Mouse (Mus musculus): Measurements from ENCODE around the gene Ier5l. TPM values are rescaled to one million over a fixed set of nuclear protein-coding genes. Genes with fewer than 3 reads are reported as not detected.
A peak's percentile ranks its signal among the peaks of the same experiment; 100 is the strongest.

The Ier5l gene
- total RNA-seq, 2 experiments from 2014 or later = 4.6 to 5.6 TPM

DNA sequence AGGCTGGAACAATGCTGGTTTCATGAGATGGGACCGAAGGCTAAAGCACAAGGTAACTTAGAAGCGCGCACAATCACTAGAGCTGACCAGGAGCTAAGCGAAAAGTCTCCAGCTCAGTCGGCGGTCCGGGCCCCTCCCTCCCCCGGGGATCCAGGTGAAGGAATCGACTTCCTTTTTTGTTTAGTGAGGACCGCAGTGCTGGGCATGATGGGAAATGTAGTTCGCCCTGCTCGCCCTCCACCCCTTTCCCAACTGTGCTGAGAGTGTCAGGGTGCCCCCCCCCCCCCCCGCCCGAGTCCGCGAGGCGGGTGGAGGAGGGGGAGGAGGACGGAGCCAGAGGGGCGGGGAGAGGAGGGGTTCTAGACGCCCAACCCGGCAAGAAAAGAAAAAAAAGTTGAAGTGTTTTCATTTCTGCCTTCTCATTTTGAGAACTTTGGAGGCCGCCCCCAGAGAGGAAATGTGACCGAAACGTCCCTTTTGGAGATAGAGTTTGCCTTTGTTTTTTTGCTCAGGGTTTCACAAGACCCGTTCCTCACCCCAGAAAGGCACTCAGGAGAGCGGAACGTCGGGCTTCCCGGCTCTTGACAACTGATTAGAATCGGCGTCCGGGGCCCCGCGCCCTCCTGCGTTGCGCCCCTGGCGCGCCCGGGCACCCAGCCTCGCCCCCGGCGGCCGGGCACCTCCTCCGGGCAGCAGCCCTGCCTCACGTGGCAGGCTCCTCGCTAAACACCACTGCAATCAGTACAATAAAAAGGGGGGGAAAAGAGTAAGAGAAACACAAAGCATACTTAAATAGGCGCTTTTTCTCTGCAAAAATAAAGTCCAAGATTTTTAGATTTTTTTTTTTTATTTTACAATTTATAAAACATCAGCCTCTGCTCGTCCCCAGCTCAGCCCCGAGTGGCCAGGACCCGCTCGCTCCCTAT, 2.0 kb downstream of the Ier5l start:
- peak; percentile 81 to 86 for DNase-seq
- intact Hi-C loops (cut with DNase I) = loop anchor here (2.0 to 5.0 kb wide), 4 partner anchors 119 to 323 kb away; no protein-coding TSS in a partner anchor

DNA sequence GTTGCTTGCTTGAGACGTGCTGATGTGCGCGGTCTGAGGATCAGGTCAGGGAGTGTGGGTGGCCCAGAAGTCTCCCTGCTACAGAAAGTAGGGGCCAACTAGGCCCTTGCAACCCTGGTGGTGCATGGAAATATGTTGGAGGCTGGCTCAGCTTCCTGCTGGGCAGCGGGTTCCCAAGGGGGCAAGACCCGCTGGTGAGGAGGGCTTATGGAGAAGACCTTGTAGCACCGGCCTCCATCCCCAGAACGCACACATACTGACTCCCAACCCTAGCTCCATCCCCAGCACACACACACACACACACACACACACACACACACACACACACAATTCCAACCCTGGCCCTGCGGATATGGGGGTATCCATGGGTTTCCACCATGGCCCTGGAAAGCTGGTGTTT, 3.0 kb downstream of the Ier5l start:
- peak in 1 of 2 experiments; percentile 41 for DNase-seq

DNA sequence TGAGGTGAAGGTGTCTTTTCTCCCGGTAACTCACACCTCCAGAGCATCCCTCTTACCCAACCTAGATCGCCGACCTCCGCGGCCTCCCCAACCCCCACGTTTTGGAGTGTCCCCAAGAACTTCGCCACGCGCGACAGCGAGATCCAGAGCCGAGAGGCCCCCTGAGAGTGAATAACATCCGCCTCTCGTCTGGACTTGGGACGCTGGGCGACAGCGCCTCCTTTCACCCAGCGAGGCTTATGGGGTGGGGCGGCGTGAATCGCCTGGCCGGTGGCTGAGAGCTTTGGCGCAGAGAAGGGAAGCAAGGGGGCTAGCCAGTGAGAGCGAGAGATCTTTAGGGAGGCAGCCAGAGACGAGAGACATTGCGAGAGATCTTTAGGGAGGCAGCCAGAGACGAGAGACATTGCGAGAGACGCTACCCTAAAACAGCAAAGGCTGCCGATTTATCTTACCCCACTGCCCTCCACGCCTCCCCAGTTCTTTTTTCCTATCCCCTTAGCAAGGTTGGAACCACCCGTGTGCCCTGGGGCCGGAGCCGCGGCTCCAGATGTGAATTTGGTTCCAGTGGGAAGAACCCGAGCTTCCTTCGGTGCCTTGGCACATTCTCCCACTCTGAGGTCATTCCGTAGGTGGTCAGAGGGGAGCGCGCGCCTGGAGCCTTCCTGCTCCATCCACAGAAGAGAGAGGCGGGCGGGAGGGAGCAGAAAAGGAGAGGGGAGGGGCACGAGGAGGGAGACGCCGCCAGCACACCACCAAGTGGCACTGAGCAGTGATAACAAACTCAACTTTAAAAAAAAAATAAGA, 3.7 kb downstream of the Ier5l start:
- intact Hi-C loops (cut with DNase I) = loop anchor here (1.0 to 5.0 kb wide), 5 partner anchors 29 to 324 kb away; no protein-coding TSS in a partner anchor

More for the DNA sequence above, 3.0 kb downstream of the Ier5l start:
- intact Hi-C loops (cut with DNase I) = loop anchor here (2.0 to 5.0 kb wide), 3 partner anchors 186 to 324 kb away; no protein-coding TSS in a partner anchor

DNA sequence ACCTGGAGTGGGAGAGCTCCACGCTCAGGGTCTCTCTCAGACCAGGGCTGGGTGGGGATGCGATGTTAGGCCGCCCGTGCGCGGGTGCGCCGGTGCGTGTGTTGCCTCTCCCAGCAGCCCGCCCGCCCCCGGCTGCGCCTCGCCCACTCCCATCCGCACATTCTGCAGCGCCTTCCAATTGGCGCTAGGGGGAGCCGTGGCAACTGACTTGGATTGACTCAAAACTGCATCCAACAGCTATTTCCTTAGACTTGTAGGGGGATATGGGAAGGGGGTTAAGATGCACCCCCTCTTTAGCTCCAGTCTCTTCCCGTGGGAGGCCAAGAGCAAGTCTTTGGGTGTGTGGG, 4.2 kb downstream of the Ier5l start:
- intact Hi-C loops (cut with DNase I) = loop anchor here (1.0 to 5.0 kb wide), 6 partner anchors 23 to 325 kb away; no protein-coding TSS in a partner anchor
- DNase-seq = peak in 1 of 2 experiments; percentile 79

More for the DNA sequence above, 3.7 kb downstream of the Ier5l start:
- DNase-seq = peak; percentile 80 to 86

DNA sequence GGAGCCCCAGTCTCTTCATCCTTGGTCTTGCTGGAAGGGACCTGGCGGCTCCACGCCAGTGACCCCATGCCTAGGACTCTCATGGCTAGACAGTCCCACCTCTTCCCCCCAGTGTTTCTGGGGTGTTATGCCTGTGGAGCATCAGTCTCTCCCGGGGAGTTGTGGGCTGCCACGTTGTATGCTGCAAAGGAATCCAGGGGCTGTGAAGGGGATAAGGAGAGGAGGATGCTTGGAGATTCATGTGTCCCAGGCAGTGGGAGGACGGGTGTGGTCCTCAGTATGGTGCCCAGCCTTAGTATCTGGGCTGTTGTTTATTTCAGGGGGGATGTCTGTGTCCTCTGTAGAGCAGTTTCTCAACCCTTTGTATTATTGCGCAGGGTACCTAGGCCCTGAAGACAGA, 5.0 kb downstream of the Ier5l start:
- intact Hi-C loops (cut with DNase I) = loop anchor here (2.0 kb wide), 1 partner anchor 22 kb away; no protein-coding TSS in a partner anchor
- DNase-seq = no peak

DNA sequence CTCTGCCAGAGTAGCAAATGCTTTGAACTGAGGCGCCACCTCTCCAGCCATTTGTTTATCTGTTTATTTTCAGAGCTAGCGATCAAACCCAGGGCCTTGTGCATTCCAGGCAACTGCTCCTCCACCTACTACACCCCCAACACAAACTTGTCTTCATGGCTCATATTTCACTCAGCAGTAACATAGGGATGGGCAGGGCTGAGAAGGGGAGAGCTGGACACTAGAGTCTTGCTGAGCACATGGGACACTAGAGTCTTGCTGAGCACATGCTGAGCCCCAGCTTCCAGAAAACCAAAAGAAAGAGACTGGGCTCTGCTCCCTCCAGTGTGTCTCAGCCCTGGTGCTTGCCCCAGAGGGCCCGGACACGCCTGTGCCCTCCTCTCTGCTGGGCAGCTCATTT, 7.2 kb downstream of the Ier5l start:
- intact Hi-C loops (cut with DNase I) = no loop called here
- no peak for DNase-seq

DNA sequence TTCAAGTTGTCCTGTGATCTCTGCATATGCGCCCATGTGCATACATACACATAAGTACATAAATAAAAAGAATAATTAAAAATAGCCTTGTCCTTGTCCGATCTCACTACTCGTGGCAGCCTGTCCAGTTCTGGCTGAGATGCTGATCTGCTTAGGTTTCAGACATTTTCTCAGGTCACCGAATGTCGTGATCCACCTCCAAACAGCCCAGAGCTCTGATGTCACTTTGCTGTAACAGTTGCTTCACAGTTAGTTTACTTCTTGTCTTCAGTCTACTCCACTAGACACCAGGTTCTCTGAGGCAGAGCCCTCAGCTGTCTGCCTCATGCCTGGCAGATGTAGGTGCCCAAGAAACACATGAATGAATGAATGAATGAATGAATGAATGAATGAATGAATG, 9.6 kb downstream of the Ier5l start:
- intact Hi-C loops (cut with DNase I) = no loop called here
- no peak for DNase-seq

DNA sequence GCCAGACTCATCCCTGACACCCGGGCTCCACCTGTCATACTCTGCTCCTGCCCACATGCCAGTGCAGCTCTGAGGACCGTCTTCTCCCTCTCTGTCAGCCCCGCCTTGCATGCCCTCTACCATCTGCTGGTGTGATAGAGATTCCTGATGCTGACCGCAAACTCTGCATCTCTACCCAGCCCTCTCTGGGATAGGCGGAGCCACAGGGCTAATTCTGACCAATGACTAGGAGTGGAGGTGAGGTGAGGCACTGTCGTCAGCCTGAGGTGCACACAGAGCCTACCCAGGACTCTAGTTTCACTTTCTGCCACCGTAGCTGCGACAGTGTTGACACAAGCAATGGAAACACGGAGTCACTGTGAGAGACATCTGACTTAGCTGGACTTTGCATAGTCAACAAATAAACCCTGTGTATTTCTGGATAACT, 10.1 kb downstream of the Ier5l start:
- intact Hi-C loops (cut with DNase I) = no loop called here
- DNase-seq = peak; percentile 60 to 66

DNA sequence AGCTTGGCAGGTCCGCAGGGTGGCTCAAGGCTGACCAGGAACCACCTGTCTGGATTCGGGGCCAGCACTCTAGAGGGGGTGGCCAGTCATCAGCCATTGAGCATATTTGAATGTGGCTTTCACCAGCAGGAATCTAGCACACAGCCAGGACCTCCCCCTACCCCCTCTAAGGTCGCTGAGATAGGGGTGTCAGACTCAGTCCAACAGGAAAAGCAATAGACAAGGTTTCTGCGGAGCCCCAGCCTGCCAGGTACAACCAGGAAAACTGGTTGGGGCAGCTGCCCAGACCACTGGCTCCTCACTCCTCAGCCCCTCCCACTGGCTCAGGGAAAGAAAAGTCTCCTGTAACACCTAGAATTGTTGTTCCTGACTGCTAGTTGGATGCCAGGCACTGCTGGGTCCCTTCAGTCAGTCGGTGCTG, 10.7 kb downstream of the Ier5l start:
- intact Hi-C loops (cut with DNase I) = no loop called here

DNA sequence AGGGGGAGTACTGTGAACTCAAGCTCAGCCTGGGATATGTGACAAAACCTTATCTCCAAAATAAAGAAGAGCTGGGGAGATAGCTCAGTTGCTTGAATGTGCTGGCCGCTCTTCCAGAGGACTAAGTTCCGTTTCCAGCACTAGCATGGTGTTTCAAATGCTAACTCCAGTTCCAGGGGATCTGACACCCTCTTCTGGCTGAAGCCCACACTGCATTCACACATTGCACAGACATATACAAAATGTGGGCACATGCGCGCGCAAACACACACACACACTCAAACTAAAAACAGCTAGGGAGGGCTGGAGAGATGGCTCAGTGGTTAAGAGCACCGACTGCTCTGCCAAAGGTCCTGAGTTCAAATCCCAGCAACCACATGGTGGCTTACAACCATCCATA, 14.8 kb downstream of the Ier5l start:
- no peak for DNase-seq
- intact Hi-C loops (cut with DNase I) = no loop called here

More for the DNA sequence above, 10.7 kb downstream of the Ier5l start:
- no peak for DNase-seq

DNA sequence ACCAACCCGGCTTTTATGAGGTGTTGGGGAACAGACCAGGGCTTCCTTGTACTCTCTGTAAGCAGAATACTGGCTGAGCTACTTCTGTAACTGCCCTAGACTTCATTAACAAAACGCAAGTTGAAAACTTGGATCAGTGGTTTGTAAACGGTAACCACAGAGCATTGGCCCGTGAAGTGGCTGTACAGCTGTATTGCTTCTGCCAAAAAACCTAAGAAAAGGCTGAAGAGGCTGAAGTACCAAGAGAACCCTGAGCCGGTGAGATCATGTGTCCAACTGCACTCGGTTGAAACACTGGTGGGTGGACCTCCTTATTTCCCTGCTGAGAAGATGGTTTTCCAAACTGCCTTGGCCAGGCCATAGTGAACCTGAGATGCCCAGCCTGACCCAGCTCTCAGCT, 15.7 kb downstream of the Ier5l start:
- no peak for DNase-seq
- intact Hi-C loops (cut with DNase I) = no loop called here

DNA sequence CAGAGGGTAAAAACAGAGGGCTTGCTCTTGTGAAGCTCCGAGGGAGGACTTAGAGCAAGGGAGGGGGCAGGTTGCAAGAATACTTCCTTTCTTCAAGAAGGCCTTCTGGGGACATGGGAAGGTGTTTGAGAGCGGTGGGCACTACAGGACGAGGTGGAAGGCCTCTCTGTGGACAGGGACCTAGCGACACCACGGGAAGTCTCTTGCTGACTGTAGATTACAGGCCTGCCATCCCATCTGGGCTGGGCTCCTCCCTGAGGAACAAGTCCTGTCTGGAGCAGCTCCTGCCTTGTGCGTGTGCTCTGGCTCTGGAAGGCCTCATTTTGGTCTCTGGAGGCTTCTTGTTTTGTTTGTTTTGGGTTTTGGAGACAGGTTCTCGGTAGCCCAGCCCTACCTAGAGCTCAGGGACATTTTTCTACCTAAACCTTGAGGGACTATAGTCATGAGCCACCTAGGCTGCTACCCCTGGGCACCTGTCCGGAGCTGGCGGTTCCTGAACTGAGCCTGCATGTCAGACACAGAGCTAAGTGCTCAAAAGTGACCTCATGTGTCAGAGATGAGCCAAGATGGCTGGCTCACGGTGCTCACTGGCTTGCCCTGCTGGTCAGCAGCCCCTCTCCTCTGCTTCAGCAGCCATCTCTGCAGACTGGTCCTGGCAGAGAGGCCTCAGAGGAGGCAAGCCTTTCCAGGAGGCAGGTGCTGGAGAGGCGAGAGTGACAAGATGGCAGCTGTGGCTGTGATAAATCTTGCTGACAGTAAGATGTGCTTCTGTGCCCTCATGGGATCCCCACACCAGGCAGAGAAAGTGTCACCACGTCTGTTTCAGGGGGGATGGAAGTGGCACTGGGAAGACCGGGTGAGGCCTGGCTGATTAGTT, 17.7 kb downstream of the Ier5l start:
- intact Hi-C loops (cut with DNase I) = no loop called here
- no peak for DNase-seq

DNA sequence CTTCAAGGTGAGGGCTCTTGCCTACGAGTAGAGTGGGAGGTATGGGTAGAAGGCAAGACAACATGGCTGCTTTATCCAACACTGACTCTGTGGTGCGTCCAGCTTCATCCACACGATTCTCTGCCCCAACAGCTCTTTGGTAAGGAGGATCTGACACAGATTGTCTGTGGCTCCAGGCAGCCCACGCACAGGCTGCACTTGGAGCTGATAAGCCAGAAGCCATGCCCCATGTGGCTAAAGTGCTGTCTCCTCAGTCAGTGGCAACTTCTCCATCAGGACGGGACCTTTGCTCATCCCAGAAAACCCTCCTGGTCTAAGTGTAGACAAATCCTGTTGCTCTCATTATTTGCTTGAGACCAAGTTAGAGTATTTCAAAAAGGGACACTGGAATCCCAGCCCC, 19.4 kb downstream of the Ier5l start:
- no peak for DNase-seq
- intact Hi-C loops (cut with DNase I) = no loop called here

DNA sequence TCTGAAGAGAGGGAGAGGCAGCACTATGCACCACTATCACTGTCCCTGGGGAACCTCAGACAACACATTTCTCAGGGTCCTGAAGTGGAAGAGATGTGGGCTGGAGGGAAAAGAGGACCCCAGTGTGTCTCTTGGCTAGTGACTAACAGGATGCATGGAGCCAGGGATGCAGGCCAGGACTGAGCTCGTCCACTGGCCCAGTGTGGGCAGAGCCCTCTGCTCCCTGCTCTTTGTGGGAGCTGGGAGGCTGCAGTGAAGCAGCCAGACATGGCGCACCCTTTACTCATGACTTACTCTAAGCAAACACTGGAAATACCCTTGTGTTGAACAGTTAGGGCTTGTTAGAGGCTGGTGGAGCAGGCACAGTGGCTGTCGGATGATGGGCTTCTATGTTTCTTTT, 20.4 kb downstream of the Ier5l start:
- intact Hi-C loops (cut with DNase I) = no loop called here
- DNase-seq = no peak

DNA sequence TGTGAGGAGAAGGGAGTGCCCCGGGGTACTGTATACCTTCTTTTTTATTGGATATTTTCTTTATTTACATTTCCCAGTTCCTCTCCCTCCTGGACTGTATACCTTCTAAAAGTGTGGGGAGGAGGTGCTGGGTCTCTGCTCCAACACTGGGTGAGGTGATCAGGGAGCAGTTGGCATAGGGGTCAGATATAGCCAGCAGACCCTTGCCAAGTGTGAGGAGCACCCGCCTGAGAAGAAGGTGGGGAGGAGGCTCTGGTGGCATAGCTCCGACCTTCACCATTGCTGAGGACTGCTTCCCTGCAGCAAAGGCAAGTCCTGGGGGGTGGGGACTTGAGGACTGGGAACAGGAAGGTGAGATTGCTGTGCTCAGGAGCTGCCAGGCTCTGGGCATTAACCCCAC, 22.5 kb downstream of the Ier5l start:
- DNase-seq = no peak
- intact Hi-C loops (cut with DNase I) = no loop called here

DNA sequence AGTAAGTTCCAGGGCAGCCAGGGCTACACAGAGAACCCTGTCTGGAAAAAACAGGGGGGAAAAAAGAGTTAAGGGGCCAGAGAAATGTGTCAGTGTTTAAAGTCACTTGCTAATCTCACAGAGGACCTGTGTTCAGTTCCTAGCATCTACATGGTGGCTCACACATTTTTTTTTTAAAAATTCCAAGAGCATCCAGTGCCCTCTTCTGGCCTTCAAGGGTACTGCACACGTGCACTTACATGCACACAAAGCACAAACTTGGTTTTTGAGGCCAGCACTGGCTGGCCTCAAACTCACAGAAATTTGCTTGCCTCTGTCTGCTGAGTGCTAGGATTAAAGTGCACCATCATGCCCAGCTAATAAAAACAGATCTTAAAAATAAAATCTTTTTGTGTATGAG, 23.5 kb downstream of the Ier5l start:
- DNase-seq = no peak
- intact Hi-C loops (cut with DNase I) = no loop called here

DNA sequence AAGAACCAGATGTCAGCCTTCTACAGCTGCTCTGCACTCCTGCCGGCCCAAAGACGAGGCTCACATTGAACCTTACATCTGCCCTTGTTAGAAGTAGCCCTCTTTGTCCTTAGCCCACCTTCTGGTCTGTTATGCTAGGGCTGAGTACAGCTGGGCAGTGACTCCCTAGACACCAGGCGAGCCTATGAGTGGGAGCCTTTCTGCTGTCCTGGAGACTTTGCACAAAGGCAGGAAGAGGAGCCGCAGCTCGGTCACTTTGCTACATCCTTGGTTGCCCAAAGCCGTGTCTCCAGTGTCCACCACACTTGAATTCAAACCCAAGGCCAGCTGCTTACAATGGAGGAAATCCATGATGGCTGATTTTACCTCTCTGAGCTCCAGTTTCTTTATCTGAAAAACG, 25.6 kb downstream of the Ier5l start:
- intact Hi-C loops (cut with DNase I) = no loop called here
- no peak for DNase-seq

DNA sequence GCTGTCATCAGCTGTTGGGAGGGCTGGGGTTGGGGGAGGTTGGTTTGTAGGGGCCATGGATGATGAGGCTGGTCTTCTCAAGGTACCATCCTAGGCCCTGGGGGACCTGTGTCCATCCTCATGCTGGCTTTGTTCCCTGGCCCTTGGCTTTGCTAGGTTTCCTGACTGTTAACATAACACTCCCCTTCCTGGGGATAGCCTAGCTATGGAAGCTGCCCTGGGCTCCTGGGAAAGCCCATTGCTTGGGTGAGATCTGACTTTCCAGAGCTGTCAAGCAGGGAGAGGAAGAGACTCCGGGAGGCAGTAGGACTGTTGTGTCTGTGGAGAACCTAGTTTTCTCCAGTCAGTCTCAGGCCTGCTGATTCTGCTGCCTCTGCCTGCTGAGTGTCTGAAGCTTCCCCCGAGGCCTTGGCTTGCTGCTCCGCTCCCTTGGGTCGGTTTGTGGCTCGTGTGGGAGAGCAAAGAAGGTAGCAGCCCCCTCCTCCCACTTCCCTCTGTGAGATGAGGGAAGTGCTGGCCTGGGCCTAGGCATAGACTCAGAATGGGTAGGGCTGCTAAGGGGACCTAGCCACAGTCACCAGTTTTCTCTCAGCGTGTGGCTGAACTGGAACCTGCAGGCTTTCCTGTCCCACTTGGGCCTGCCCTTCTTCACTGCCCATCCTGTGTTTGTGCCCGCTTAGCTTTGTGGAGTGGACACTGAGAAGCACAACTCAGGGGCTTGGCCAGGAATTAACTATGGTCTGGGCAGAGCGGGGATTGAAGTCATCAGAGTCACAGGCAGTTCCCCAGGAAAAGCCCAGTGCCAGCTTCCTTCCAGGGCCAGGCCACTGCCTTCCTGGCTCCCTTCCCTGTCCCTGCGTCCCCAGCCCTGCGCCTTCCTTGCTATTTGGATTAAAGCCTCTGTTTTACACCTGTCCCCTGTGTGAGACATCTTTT, 26.9 kb downstream of the Ier5l start:
- intact Hi-C loops (cut with DNase I) = loop anchor here (2.0 kb wide), 1 partner anchor 22 kb away; no protein-coding TSS in a partner anchor
- DNase-seq = peak; percentile 42 to 44

DNA sequence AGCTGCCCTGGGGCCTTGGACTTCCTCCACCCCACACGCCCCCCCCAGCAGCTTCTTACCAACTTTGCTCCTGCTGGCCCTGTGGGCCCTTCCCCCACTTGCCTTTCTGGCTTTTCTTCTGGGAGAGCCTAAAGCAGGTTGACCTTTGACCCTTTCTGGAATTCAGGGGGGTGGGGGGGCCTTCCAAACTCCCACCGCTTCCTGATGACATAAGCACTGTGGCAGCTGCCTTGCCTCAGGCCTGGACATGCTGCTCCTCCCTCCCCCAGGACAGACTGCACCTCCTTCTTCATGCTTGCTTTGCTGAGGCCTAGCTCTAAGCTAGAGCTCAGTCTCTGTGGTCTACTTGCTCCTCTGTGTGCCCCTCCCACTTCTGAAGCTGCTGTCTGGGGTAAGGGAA, 28.7 kb downstream of the Ier5l start:
- DNase-seq = peak; percentile 34 to 43
- intact Hi-C loops (cut with DNase I) = no loop called here

Measured in heart, postnatal 36 days (tissue).